In genomic region chr1:191296445-191296844, GRCm38 (mm10) we compare ENCODE assay signal across 7 mouse cellular contexts. TPM values are rescaled to one million over a fixed set of nuclear protein-coding genes. Genes with fewer than 3 reads are reported as not detected.
A peak's percentile ranks its signal among the peaks of the same experiment; 100 is the strongest.
DNase-seq lines count a peak whose midpoint lies in the region; ATAC-seq and TF ChIP-seq lines count a peak whose summit lies in the region.

No protein-coding gene starts in this region.

- H3K27me3 ChIP-seq in heart, postnatal 0 days (ENCODE audit: control insufficient read depth, insufficient read depth, low read length) = no peaks in the 10 kb centered on the region

- H3K4me1 ChIP-seq in heart, postnatal 0 days (ENCODE audit: control insufficient read depth, insufficient read depth) = peaks cover 42% of the 10 kb centered on the region

- no peaks in the 10 kb centered on the region for H3K9me3 ChIP-seq in heart, postnatal 0 days (replicated peaks; ENCODE audit: control insufficient read depth, low read length)

- H3K36me3 ChIP-seq in heart, postnatal 0 days (replicated peaks; ENCODE audit: control insufficient read depth, insufficient read depth, low read length) = no peaks in the 10 kb centered on the region

- H3K4me2 ChIP-seq in heart, postnatal 0 days (ENCODE audit: low read depth, low read length) = no peak overlapping the region

- peak overlapping the region; percentile 84 for H3K27ac ChIP-seq in heart, postnatal 0 days (ENCODE audit: low read depth)

- no peak overlapping the region for H3K9ac ChIP-seq in heart, postnatal 0 days (replicated peaks; ENCODE audit: low read depth, low read length)

- DNase-seq in left cerebral cortex, postnatal 4 days = peak; percentile 38
- DNase-seq in left cerebral cortex, postnatal 36 days (ENCODE audit: low spot score in 2 of 2) = no peak
- DNase-seq in cerebellum, postnatal 36 days = peak; percentile 33 to 44
- peak; percentile 90 for DNase-seq in heart, postnatal 0 days (ENCODE audit: low spot score)
- DNase-seq in lung, postnatal 36 days = peak; percentile 72
- no peak for DNase-seq in MN1 (ENCODE audit: low spot score)

- intact Hi-C loops in left cerebral cortex, postnatal 4 days (cut with DNase I) = no loop called here
- intact Hi-C loops in left cerebral cortex, postnatal 36 days (cut with DNase I) = no loop called here

- TF ChIP-seq CTCF in heart, postnatal 0 days (IDR thresholded peaks at IDR 0.05; ENCODE audit: low read depth) = no peak

- 14% methylated on average over 5 of the region's 5 CpGs for WGBS in heart, postnatal 0 days

- TF ChIP-seq EP300 in heart, postnatal 0 days (IDR thresholded peaks at IDR 0.05; ENCODE audit: low read depth) = no peak

- no peak overlapping the region for H3K4me3 ChIP-seq in heart, postnatal 0 days (ENCODE audit: low read depth, low read length)

- peak; percentile 81 for ATAC-seq in heart, postnatal 0 days (ENCODE audit: insufficient read depth, low read depth)
- no peak for ATAC-seq in megakaryocyte-erythroid progenitor cell, adult 5-6 weeks (replicated peaks; ENCODE audit: low FRiP score, low TSS enrichment, poor library complexity, severe bottlenecking)

RNA-seq across cellular contexts. Expression of gene Nenf, which starts 21.5 kb away (rescaled TPM):
- 10 to 100 TPM; 83.5 to 89.9 TPM for total RNA-seq in left cerebral cortex, postnatal 4 days (2021)
- 10 to 100 TPM; 66.1 to 76.7 TPM for total RNA-seq in left cerebral cortex, postnatal 36 days (2021)
- 209 and 250 TPM in 2 replicates for total RNA-seq in heart, postnatal 0 days (2014; rRNA removed; ENCODE audit: low replicate concordance)
- 166 and 171 TPM in 2 replicates for polyA plus RNA-seq in heart, postnatal 0 days (2015; fragmentation: Nextera tagmentation; extraction: Ambion mirVana)
- 62.2 and 87.6 TPM in 2 replicates for total RNA-seq in megakaryocyte-erythroid progenitor cell, adult 5-6 weeks (2014; fragmentation: Nextera tagmentation)
- 20.3 and 35.5 TPM in 2 replicates for total RNA-seq in megakaryocyte-erythroid progenitor cell, adult 5-6 weeks (2017)

RNA-seq across cellular contexts. Expression of gene Tmem206, which starts 29.3 kb away (rescaled TPM):
- 10 to 100 TPM; 18.1 to 19.5 TPM for total RNA-seq in left cerebral cortex, postnatal 4 days (2021)
- 1 to 10 TPM; 8.2 to 8.7 TPM for total RNA-seq in left cerebral cortex, postnatal 36 days (2021)
- 5.3 and 11.4 TPM in 2 replicates for total RNA-seq in heart, postnatal 0 days (2014; rRNA removed; ENCODE audit: low replicate concordance)
- 10.4 and 10.9 TPM in 2 replicates for polyA plus RNA-seq in heart, postnatal 0 days (2015; fragmentation: Nextera tagmentation; extraction: Ambion mirVana)
- total RNA-seq in megakaryocyte-erythroid progenitor cell, adult 5-6 weeks (2014; fragmentation: Nextera tagmentation) = 13.5 TPM in 2 replicates
- 9.8 and 15.5 TPM in 2 replicates for total RNA-seq in megakaryocyte-erythroid progenitor cell, adult 5-6 weeks (2017)

Comparison
In these comparisons a context has a peak if more than half of its experiments do, and no peak if none do; other contexts are left out.
1. DNase-seq: peak in left cerebral cortex, postnatal 4 days (single experiment), cerebellum, postnatal 36 days (2 of 2), heart, postnatal 0 days (single experiment) and lung, postnatal 36 days (single experiment); none in left cerebral cortex, postnatal 36 days (0 of 2) and MN1 (single experiment).